Mouse (Mus musculus): Measurements from ENCODE around the gene Lce6a.

DNA sequence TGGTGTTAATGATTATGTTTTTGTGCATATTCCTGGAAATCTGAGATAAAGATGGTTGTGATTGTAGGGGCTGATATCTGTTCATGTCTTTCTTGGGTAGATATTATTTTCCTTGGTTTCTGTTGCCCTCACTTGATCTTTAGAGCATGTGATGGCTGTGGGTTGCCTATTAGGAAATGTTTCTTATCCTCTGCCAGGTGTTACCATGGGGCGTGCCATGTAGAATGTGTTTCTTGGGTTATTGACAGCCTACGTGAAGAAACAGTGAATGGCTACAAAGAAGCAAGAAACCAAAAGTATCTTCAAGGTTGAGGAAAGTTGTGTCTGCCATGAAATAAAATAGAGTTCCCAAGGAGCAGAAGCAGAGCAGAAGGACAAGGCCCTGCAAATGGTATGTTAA, 23.0 kb downstream of the Lce6a start:
- TF ChIP-seq CTCF (conservative IDR thresholded peaks at IDR 0.05; ENCODE audit: low read length) (no peak), POU5F1 (IDR thresholded peaks at IDR 0.05; ENCODE audit: borderline replicate concordance, low read length) (no peak), NANOG (IDR thresholded peaks at IDR 0.05; ENCODE audit: borderline replicate concordance, low read length) (no peak)
